Mouse (Mus musculus) liver, postnatal 0 days (tissue): ENCODE data around the gene Yif1a.

ENCODE experiments used
- CTCF ChIP-seq: sonication (generic); IDR thresholded peaks from 2 replicates; pipeline ENCODE4 v1.5.1; 2016; ENCODE audit warnings: antibody characterized with exemption, low read depth
- EP300 ChIP-seq: IDR thresholded peaks from 2 replicates; pipeline ENCODE4 v1.6.1; 2016; ENCODE audit warnings: antibody characterized with exemption, low read depth, mild to moderate bottlenecking

DNA sequence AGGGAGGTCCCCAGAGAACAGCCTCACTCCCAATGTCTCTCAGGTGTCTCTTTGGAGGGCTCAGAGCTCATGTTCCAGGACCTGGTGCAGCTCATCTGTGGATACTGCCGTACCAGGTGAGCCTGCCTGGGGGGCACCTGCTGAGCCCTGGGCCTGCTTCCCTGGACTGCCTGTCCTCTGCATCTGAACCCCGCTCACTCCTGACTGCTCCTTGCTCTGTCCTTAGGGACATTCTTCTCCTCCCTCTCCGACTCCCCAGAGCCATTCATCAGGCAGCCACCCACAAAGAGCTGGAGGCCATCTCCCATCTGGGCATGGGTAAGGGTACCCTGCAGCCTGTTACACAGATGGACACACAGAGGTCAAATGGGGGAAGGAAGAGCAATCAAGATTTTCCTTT lies 36.8 kb upstream of the Yif1a start:
- TF ChIP-seq CTCF (no peak), EP300 (no peak)
